Mouse (Mus musculus) megakaryocyte, embryonic 14.5 days (primary cell): ENCODE measurements around the gene Chrne.

Experiments
- FLI1 ChIP-seq: IDR thresholded peaks from 2 replicates; pipeline ENCODE4 v1.6.1; 2012; ENCODE audit warnings: low read length, inconsistent platforms, mixed read lengths
- GATA1 ChIP-seq: IDR thresholded peaks from 3 replicates; pipeline ENCODE4 v1.6.1; 2012; ENCODE audit warnings: mixed read lengths, low read length, inconsistent platforms, borderline replicate concordance

DNA sequence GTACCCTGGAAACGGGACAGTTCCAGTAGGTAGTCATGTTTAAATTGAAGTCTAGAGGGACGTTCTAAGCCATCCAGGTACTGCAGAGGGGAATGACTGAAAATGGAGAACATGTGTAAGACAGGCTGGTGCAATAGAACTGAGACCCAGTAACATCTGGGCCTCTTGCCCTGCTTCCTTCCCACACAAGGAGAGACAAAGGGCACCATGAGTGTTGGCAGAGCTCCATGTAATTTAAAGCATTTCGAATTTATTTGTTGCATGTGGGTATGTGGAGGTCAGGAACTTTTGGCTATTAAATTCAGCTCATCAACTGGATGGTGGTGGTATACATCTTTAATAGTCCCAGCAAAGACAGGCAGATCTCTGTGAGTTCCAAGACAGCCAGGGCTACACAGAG lies 36.8 kb downstream of the Chrne start:
- no peak for TF ChIP-seq GATA1
- no peak for TF ChIP-seq FLI1
